Mouse (Mus musculus) ovary, postnatal 14 days (tissue): ENCODE data around the gene Ceacam16.

ENCODE experiments used
- DNase-seq: peaks from one replicate; pipeline ENCODE4 v3.0.0; 2022; ENCODE audit warnings: low spot score

The Ceacam16 gene

DNA sequence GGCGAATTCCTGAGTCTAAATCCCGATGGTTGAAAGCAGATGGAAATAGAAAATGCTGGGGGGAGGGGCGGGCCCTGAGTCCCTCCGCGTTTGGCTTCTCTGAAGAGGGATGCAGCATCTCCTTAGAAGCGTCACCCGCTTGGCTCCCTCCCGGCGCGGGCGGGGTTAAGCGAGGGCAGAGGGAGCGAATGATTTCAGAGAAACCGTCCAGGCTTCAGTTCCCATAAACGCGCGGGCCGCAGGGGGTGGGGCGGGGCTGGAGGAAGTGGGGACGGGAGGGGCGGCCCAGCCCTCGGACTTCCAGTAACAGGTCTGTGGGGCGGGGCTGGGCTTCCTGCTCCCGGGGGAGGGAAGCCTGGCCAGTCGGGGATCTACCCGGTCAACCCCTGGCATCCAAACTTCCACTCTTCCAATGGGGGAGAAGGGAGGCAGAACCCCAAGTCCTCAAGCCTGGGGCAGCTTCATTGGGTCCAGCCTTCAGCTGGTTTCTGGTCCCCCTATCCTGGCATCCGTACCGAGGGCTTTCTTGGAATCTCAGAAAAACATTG, 44.8 kb downstream of the Ceacam16 start:
- peak; percentile 74 for DNase-seq

DNA sequence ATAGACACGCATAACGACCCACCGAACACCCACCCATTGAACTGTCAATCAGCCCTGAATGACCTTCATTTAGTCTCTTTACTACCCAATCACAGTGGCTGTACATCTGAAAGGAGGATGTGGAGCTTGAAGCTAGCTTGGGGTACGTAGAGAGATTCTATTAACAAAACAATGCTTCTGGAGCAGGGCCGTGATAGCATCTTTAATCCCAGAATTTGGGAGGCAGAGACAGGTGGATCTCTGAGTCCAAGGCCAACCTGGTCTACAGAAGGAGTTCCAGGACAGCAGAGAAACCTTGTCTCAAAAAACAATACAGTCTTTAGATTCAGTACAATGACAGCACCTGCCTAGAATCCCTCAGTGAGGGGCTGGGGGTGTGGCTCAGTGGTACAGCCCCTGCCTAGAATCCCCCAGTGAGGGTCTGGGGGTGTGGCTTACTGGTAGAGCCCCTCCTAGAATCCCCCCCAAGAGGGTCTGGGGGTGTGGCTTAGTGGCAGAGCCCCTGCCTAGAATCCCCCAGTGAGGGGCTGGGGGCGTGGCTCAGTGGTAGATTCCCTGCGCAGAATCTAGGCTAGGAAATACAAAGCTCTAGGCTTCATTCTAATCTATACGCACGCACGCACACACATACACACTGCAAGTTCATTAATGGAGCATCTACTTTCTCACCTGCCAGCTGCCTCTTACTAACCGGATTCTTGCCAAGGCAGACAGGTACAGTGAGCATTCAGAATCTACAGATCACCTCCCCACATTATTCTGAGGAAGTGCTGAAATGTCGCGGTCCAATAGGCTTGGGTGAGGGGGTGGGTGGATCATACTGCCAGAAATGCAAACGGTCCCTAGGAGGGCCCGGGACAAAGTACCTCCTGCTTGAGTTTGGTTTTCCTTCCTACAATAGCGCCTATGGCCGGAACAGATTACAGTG, 45.5 kb downstream of the Ceacam16 start:
- no peak for DNase-seq

DNA sequence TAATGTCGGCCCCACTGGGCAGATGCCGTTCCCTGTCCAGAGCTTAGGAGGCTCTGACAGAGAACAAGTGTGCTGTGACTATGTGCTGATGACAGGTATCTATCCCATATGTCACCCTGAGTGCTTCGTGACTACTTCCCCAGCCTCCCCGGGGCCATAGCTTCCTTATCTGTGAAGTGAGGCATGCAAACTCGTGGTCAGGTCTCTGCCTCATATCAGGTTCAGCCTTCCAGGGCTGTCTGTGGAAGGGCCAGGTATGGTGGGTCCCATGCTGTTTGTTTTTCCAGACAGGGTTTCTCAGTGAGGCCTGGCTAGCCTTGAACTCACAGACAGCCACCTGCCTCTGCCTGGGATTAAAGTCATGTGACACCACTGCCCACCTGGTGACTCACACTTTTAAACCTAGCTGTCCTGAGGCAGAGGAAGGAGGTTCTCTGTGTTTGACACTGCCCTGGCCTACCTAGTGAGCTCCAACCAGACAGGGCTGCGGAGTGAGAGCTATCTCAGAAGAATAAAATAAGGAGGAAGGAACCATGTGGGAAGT, 47.4 kb downstream of the Ceacam16 start:
- no peak for DNase-seq

DNA sequence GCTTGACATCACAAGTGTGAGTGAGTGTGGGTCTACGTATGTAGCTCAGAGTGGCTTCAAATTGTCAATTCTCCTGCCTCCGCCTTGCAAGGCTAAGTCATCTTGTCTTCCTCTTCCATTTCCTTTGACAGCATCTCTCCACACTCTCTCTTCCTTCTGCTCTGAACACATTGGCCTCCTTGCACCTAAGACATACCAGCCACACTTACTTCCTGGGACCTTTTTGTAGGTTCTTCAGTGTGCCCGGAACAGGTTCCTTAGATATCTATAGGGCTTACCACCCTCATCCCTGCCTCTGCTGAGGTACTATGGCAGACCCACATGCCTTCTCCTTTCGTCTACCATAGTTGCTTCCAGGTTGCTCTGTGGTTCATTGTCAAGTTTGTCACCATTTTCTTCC, 47.9 kb downstream of the Ceacam16 start:
- no peak for DNase-seq

DNA sequence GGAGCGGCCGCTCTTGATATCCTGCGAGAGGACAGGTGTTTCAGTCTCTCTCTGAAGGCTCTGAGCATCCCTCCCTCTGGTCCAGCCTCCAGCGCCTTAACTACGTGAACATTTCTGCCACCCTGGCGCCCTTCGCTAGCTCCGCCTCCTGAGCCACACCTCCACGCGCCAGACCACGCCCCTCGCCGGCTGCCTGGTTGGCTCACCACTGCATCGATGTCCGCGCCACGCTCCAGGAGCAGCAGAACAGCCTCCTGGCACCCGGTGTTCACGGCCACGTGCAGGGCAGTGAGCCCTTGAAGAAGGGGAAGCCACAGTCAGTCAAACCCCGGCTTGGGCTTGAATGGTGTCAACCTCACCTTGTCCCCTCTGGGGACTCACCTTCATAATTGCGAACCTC, 50.0 kb downstream of the Ceacam16 start:
- DNase-seq: no peak

GRCm38 (mm10) chr7:19809369-19809768, 51.7 kb downstream of the Ceacam16 start:
- DNase-seq: no peak

DNA sequence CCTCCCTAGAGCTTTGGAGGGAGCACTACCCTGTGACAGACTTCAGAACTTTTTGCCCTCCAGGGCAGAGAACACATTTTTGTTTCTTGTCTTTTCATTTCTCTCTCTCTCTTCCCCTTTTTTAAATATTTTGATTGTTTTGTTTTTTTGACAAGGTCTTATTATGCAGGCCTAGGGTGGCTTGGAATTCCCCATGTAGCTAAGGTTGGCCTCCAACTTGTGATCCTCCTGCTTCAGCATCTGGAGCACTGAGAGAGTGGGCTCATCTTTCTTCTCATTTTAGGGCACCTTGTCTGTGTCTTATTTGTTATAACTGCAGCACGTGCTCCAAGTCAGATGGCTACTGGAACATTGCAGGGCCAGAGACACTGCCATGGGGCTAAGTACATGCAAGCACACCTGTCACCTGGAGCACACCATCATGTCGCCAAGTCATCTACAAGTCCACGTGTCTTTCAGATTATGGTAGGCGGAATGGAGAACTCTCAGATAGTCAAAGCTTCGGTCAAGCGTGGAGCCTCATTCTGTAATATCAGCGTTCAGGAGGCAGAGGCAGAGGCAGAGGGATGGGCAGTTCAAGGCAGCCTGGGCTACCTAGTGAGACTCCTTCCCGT, 54.6 kb downstream of the Ceacam16 start:
- no peak for DNase-seq

- DNase-seq: peak; percentile 83
Measured at GRCm38 (mm10) chr7:19802995-19803394, 58.1 kb downstream of the Ceacam16 start.
